Mouse (Mus musculus): ENCODE measurements around the gene Mast4. TPM values are rescaled to one million over a fixed set of nuclear protein-coding genes. Genes with fewer than 3 reads are reported as not detected.

Gene Mast4
- polyA plus RNA-seq, 1 experiment from 2014 or later: 2.5 TPM

DNA sequence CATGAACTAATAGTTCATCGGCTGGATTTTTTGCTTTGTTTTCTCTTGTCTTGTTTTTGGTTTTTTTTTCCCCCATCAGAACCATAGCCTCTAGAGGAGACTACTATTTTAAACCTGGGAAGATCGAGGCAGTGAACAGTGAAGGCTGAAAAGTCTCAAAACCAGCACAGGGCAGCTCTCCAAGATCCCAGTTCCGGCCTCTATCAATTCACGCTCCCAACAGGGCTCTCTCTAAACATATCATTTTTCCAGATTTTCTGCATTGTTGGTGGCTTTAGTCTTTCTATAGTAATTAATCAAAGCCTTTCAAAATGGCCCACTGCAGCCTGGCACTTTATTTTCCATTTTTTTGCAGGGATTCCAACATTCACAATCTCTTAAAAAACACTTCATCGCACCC lies 159.9 kb downstream of the Mast4 start:
- Histone ChIP-seq H3K4me1 (ENCODE audit: control insufficient read depth, low read depth, low read length) (no peaks in the 10 kb centered on the region), H3K4me3 (ENCODE audit: low read depth, low read length) (no peak overlapping the region)
- WGBS (ENCODE audit: insufficient replicate concordance): 73% methylated on average over 5 of the region's 5 CpGs

DNA sequence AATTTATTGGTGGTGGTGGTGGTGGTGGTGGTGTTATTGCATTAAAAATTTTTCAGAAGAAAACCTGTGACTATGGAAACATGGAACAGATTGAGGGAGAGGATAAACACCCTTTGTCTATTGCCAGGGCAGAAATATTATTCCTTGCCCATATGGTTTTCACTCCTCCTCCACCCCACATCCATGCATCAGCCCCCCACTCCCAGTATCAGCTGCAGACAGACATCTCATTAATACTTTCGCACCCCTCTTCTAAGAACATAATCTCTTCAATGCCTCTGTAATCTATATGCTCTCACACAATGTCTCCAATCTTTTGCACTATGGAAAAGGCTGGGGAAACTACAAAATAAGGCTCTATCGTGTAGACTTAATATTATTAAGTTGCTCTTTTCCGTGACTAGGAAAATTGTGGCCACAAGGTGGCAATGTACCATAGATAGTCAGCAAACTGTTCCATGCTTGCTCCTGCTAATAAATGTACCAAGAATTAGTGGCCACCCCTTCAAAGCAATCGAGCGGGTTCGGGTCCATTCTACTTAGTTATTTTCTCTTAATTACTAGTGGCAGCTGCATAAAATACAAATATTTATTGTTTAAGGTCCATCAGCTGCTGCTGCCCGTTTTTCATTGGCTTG lies 160.6 kb downstream of the Mast4 start:
- no peaks in the 10 kb centered on the region for H3K9me3 ChIP-seq (replicated peaks; ENCODE audit: control insufficient read depth, low read length)
- no peaks in the 10 kb centered on the region for H3K36me3 ChIP-seq (ENCODE audit: control insufficient read depth, insufficient read depth)
- no peak for ATAC-seq (ENCODE audit: low read depth)
- H3K9ac ChIP-seq (ENCODE audit: low read depth, low read length): no peak overlapping the region
- H3K27me3 ChIP-seq (ENCODE audit: control insufficient read depth, insufficient read depth, low read depth, low read length): no peaks in the 10 kb centered on the region
- 33% methylated on average over 7 of the region's 7 CpGs for WGBS (ENCODE audit: insufficient replicate concordance)
- H3K4me3 ChIP-seq (ENCODE audit: low read depth, low read length): no peak overlapping the region
- H3K4me2 ChIP-seq (ENCODE audit: low read depth, low read length): no peak overlapping the region
- H3K27ac ChIP-seq (ENCODE audit: low read length): no peak overlapping the region
- H3K4me1 ChIP-seq (ENCODE audit: control insufficient read depth, low read depth, low read length): no peaks in the 10 kb centered on the region

More for the DNA sequence above, 159.9 kb downstream of the Mast4 start:
- Histone ChIP-seq H3K27ac (ENCODE audit: low read length) (no peak overlapping the region), H3K27me3 (ENCODE audit: control insufficient read depth, insufficient read depth, low read depth, low read length) (no peaks in the 10 kb centered on the region), H3K9me3 (replicated peaks; ENCODE audit: control insufficient read depth, low read length) (no peaks in the 10 kb centered on the region), H3K36me3 (ENCODE audit: control insufficient read depth, insufficient read depth) (no peaks in the 10 kb centered on the region), H3K9ac (ENCODE audit: low read depth, low read length) (no peak overlapping the region), H3K4me2 (ENCODE audit: low read depth, low read length) (no peak overlapping the region)
- ATAC-seq (ENCODE audit: low read depth): no peak

DNA sequence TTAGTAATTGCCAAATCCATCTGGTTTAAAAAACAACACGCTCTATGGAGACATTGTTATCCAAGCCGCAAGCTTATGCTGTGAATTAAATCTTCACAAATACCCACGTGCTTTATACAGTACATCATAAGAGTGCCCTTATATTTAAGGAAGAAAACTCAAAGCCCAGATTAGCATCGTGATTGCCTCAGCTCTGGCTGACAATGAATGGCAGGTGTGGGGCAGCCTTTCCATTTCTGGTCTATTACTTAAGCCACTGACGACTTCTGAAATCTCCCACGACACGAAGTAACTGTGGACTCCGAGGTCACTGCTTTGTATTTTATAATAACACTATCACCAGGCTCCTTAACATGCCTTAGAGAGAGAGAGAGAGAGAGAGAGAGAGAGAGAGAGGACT lies 182.4 kb downstream of the Mast4 start:
- no peak overlapping the region for H3K4me2 ChIP-seq (ENCODE audit: low read depth, low read length)
- no peaks in the 10 kb centered on the region for H3K9me3 ChIP-seq (replicated peaks; ENCODE audit: control insufficient read depth, low read length)
- H3K4me1 ChIP-seq (ENCODE audit: control insufficient read depth, low read depth, low read length): no peaks in the 10 kb centered on the region
- ATAC-seq (ENCODE audit: low read depth): no peak
- no peaks in the 10 kb centered on the region for H3K27me3 ChIP-seq (ENCODE audit: control insufficient read depth, insufficient read depth, low read depth, low read length)
- H3K4me3 ChIP-seq (ENCODE audit: low read depth, low read length): no peak overlapping the region
- 69% methylated on average over 8 of the region's 8 CpGs for WGBS (ENCODE audit: insufficient replicate concordance)
- H3K27ac ChIP-seq (ENCODE audit: low read length): no peak overlapping the region
- H3K36me3 ChIP-seq (ENCODE audit: control insufficient read depth, insufficient read depth): no peaks in the 10 kb centered on the region
- no peak overlapping the region for H3K9ac ChIP-seq (ENCODE audit: low read depth, low read length)

DNA sequence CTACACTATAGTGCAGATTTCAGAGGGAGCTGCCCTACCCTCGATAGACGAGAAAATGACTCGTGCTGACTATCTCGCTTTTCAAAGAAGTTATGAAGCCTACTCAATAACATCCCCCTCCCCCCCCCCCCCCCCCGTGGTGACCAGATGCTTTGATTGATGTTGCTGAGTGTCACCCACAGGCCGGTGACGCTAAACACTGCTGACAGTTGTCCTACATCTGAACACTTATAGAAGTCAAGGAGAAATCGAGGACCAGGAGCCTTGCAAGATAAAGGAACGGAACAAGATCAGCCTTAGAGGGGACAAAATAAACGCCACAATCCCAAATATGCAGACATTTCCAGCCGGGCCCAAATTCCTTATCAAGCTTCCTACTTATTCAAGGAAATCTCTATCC lies 183.1 kb downstream of the Mast4 start:
- no peak for ATAC-seq (ENCODE audit: low read depth)

DNA sequence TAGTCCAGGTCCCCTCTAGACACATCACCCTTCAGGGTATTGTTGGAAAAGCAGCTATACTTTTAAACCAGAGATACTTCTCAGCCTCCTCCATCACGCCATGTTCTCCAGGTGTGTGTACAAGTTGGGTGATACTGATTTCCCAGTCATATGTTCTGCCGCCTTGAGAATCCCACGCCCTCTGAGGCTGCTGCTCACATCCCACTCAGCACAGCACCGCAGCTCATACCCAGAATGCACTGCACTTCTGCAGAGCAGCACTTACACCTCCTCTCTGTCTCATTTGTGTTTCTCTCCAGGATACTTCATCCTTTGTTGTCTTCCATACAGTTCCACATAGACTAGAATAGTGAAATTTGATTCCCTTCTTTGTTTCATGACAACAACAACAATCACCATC lies 183.6 kb downstream of the Mast4 start:
- whole genome bisulfite sequencing (ENCODE audit: insufficient replicate concordance): 57% methylated on average over 4 of the region's 4 CpGs
- no peaks in the 10 kb centered on the region for H3K36me3 ChIP-seq (ENCODE audit: control insufficient read depth, insufficient read depth)
- H3K4me2 ChIP-seq (ENCODE audit: low read depth, low read length): no peak overlapping the region
- no peaks in the 10 kb centered on the region for H3K27me3 ChIP-seq (ENCODE audit: control insufficient read depth, insufficient read depth, low read depth, low read length)
- no peaks in the 10 kb centered on the region for H3K4me1 ChIP-seq (ENCODE audit: control insufficient read depth, low read depth, low read length)
- ATAC-seq (ENCODE audit: low read depth): no peak
- H3K27ac ChIP-seq (ENCODE audit: low read length): no peak overlapping the region
- no peaks in the 10 kb centered on the region for H3K9me3 ChIP-seq (replicated peaks; ENCODE audit: control insufficient read depth, low read length)
- H3K4me3 ChIP-seq (ENCODE audit: low read depth, low read length): no peak overlapping the region
- no peak overlapping the region for H3K9ac ChIP-seq (ENCODE audit: low read depth, low read length)

More for the DNA sequence above, 183.1 kb downstream of the Mast4 start:
- no peaks in the 10 kb centered on the region for H3K9me3 ChIP-seq (replicated peaks; ENCODE audit: control insufficient read depth, low read length)
- no peak overlapping the region for H3K4me3 ChIP-seq (ENCODE audit: low read depth, low read length)
- H3K4me2 ChIP-seq (ENCODE audit: low read depth, low read length): no peak overlapping the region
- H3K27me3 ChIP-seq (ENCODE audit: control insufficient read depth, insufficient read depth, low read depth, low read length): no peaks in the 10 kb centered on the region
- H3K27ac ChIP-seq (ENCODE audit: low read length): no peak overlapping the region
- no peaks in the 10 kb centered on the region for H3K36me3 ChIP-seq (ENCODE audit: control insufficient read depth, insufficient read depth)
- no peaks in the 10 kb centered on the region for H3K4me1 ChIP-seq (ENCODE audit: control insufficient read depth, low read depth, low read length)
- WGBS (ENCODE audit: insufficient replicate concordance): 59% methylated on average over 11 of the region's 11 CpGs
- no peak overlapping the region for H3K9ac ChIP-seq (ENCODE audit: low read depth, low read length)

DNA sequence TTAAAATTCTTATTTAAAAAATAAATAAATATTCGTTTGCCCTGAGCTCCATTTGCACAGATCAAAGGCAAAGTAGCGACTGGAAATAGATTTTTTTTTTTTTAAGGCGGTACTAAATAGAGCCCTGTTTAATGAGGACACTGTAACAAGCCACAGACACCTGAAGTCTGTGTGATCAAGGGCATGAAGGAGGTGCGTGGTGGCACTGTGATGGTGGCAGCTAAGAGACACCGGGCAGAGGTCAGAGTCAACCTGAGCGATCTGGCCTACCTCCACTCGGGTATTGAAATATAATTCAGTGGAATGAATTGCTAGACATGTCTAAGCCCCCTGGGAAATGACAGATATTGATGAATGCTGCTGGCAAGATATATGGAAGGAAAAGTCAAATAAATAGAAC lies 184.9 kb downstream of the Mast4 start:
- Histone ChIP-seq H3K36me3 (ENCODE audit: control insufficient read depth, insufficient read depth) (no peaks in the 10 kb centered on the region), H3K9me3 (replicated peaks; ENCODE audit: control insufficient read depth, low read length) (no peaks in the 10 kb centered on the region), H3K27ac (ENCODE audit: low read length) (no peak overlapping the region), H3K4me1 (ENCODE audit: control insufficient read depth, low read depth, low read length) (no peaks in the 10 kb centered on the region), H3K4me3 (ENCODE audit: low read depth, low read length) (no peak overlapping the region), H3K4me2 (ENCODE audit: low read depth, low read length) (no peak overlapping the region), H3K9ac (ENCODE audit: low read depth, low read length) (no peak overlapping the region), H3K27me3 (ENCODE audit: control insufficient read depth, insufficient read depth, low read depth, low read length) (no peaks in the 10 kb centered on the region)
- ATAC-seq (ENCODE audit: low read depth): no peak
- WGBS (ENCODE audit: insufficient replicate concordance): 69% methylated on average over 7 of the region's 7 CpGs

DNA sequence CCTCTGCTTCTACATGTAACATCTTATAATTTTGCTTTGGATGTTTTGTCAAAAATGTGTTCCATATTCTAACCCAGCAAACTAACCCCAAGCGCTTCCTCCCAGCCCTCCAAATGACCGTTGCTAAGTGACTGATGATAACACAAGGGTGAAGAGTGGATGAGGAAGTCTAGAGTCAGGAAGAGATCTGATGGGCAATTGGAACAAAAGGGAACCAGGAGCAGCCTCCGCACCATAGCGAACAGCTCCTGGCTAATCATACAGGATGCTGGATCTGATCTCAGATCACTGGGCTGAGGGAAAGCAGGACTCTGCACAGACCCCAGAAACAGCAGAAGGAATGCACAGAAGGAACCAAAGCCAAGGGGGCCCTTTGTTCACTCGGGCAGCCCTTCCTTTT lies 190.0 kb downstream of the Mast4 start:
- no peak overlapping the region for H3K4me2 ChIP-seq (ENCODE audit: low read depth, low read length)
- no peaks in the 10 kb centered on the region for H3K36me3 ChIP-seq (ENCODE audit: control insufficient read depth, insufficient read depth)
- no peaks in the 10 kb centered on the region for H3K9me3 ChIP-seq (replicated peaks; ENCODE audit: control insufficient read depth, low read length)
- H3K27ac ChIP-seq (ENCODE audit: low read length): no peak overlapping the region
- 23% methylated on average over 5 of the region's 5 CpGs for WGBS (ENCODE audit: insufficient replicate concordance)
- H3K4me1 ChIP-seq (ENCODE audit: control insufficient read depth, low read depth, low read length): no peaks in the 10 kb centered on the region
- H3K9ac ChIP-seq (ENCODE audit: low read depth, low read length): no peak overlapping the region
- H3K27me3 ChIP-seq (ENCODE audit: control insufficient read depth, insufficient read depth, low read depth, low read length): no peaks in the 10 kb centered on the region
- H3K4me3 ChIP-seq (ENCODE audit: low read depth, low read length): no peak overlapping the region
- ATAC-seq (ENCODE audit: low read depth): no peak

DNA sequence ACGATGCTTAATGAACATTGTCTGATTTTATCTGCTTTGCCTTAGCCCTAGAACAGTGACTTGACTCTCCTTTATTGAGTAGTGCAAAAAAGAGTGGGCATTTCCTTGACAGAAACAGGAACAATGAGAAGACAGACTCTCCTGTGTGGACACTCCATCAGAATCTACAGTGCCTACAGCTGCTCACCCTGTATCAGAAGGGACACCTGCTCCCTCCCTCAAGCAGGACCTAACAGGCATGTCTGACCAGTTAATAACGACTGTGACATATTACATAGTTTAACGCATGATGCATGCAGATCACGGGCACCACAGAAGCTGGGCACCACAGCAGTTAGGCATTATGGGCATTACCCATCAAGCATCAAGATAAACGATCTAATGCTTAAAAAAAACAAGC lies 193.0 kb downstream of the Mast4 start:
- no peaks in the 10 kb centered on the region for H3K36me3 ChIP-seq (ENCODE audit: control insufficient read depth, insufficient read depth)
- WGBS (ENCODE audit: insufficient replicate concordance): 60% methylated on average over 5 of the region's 5 CpGs
- H3K4me2 ChIP-seq (ENCODE audit: low read depth, low read length): no peak overlapping the region
- no peak overlapping the region for H3K4me3 ChIP-seq (ENCODE audit: low read depth, low read length)
- H3K9ac ChIP-seq (ENCODE audit: low read depth, low read length): no peak overlapping the region
- H3K4me1 ChIP-seq (ENCODE audit: control insufficient read depth, low read depth, low read length): no peaks in the 10 kb centered on the region
- no peak for ATAC-seq (ENCODE audit: low read depth)
- H3K9me3 ChIP-seq (replicated peaks; ENCODE audit: control insufficient read depth, low read length): no peaks in the 10 kb centered on the region
- H3K27ac ChIP-seq (ENCODE audit: low read length): no peak overlapping the region
- H3K27me3 ChIP-seq (ENCODE audit: control insufficient read depth, insufficient read depth, low read depth, low read length): no peaks in the 10 kb centered on the region

DNA sequence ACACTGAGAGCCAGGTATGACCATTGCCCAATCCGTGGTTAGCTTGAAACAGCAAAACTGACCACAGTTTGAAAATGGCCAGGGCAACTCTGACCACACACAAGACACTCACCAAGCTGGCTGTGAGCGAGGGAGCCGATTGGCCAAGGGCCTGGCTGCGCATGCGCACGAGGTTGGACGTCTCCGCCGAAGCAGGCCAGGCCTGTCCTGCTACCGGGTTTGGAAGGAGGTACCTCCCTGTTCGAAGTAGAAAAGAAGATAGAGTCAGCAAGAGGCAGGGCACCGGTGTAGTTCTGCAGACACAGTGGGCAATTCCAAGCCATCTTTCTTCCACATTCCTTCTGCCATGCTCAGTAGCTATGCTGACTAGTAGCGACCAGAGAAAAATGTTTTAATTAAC lies 194.2 kb downstream of the Mast4 start:
- no peak for ATAC-seq (ENCODE audit: low read depth)
- H3K36me3 ChIP-seq (ENCODE audit: control insufficient read depth, insufficient read depth): no peaks in the 10 kb centered on the region
- WGBS (ENCODE audit: insufficient replicate concordance): 72% methylated on average over 13 of the region's 13 CpGs
- H3K27ac ChIP-seq (ENCODE audit: low read length): no peak overlapping the region
- H3K4me2 ChIP-seq (ENCODE audit: low read depth, low read length): no peak overlapping the region
- no peaks in the 10 kb centered on the region for H3K4me1 ChIP-seq (ENCODE audit: control insufficient read depth, low read depth, low read length)
- no peaks in the 10 kb centered on the region for H3K27me3 ChIP-seq (ENCODE audit: control insufficient read depth, insufficient read depth, low read depth, low read length)
- no peak overlapping the region for H3K9ac ChIP-seq (ENCODE audit: low read depth, low read length)
- no peak overlapping the region for H3K4me3 ChIP-seq (ENCODE audit: low read depth, low read length)
- H3K9me3 ChIP-seq (replicated peaks; ENCODE audit: control insufficient read depth, low read length): no peaks in the 10 kb centered on the region
